Mouse (Mus musculus): ENCODE measurements around the gene B3galt1. TPM values are rescaled to one million over a fixed set of nuclear protein-coding genes. Genes with fewer than 3 reads are reported as not detected.
A peak's percentile ranks its signal among the peaks of the same experiment; 100 is the strongest.

Gene B3galt1
- total RNA-seq, 2 experiments from 2014 or later: 82.0 to 94.2 TPM

- no peak for DNase-seq (ENCODE audit: extremely low spot score in 1 of 2, low spot score in 2 of 2)
- no peak for TF ChIP-seq CTCF (IDR thresholded peaks at IDR 0.05)
- intact Hi-C loops (cut with DNase I): no loop called here
- Histone ChIP-seq H3K27ac (no peak overlapping the region), H3K4me3 (no peak overlapping the region)
These were observed 17.4 kb downstream of the B3galt1 start for GRCm38 (mm10) chr2:67583091-67583490.

GRCm38 (mm10) chr2:67590408-67590807, 24.7 kb downstream of the B3galt1 start:
- no peak overlapping the region for H3K4me3 ChIP-seq
- no peak for DNase-seq (ENCODE audit: extremely low spot score in 1 of 2, low spot score in 2 of 2)
- intact Hi-C loops (cut with DNase I): no loop called here
- no peak overlapping the region for H3K27ac ChIP-seq
- TF ChIP-seq CTCF (IDR thresholded peaks at IDR 0.05): no peak

- Histone ChIP-seq H3K27ac (no peak overlapping the region; the same call in 1 of the 2 replicates), H3K4me3 (no peak overlapping the region)
- intact Hi-C loops (cut with DNase I): no loop called here
- no peak for DNase-seq (ENCODE audit: extremely low spot score in 1 of 2, low spot score in 2 of 2)
- no peak for TF ChIP-seq CTCF (IDR thresholded peaks at IDR 0.05)
These were observed 26.4 kb downstream of the B3galt1 start for GRCm38 (mm10) chr2:67591831-67592629.

GRCm38 (mm10) chr2:67622902-67623301, 57.2 kb downstream of the B3galt1 start:
- no peak for DNase-seq (ENCODE audit: extremely low spot score in 1 of 2, low spot score in 2 of 2)
- no peak for TF ChIP-seq CTCF (IDR thresholded peaks at IDR 0.05)
- intact Hi-C loops (cut with DNase I): no loop called here
- Histone ChIP-seq H3K27ac (no peak overlapping the region), H3K4me3 (no peak overlapping the region)

GRCm38 (mm10) chr2:67627667-67628066, 62.0 kb downstream of the B3galt1 start:
- no peak overlapping the region for H3K27ac ChIP-seq
- H3K4me3 ChIP-seq: no peak overlapping the region
- intact Hi-C loops (cut with DNase I): no loop called here
- DNase-seq (ENCODE audit: extremely low spot score in 1 of 2, low spot score in 2 of 2): no peak
- TF ChIP-seq CTCF (IDR thresholded peaks at IDR 0.05): no peak

GRCm38 (mm10) chr2:67628289-67628688, 62.6 kb downstream of the B3galt1 start:
- H3K4me3 ChIP-seq: no peak overlapping the region
- intact Hi-C loops (cut with DNase I): no loop called here

GRCm38 (mm10) chr2:67654847-67655246, 89.2 kb downstream of the B3galt1 start:
- TF ChIP-seq CTCF (IDR thresholded peaks at IDR 0.05): no peak
- H3K27ac ChIP-seq: 0 out of 2 replicates have a peak overlapping the region, but pooled peaks have one; percentile 19
- intact Hi-C loops (cut with DNase I): loop anchor here (5.0 kb wide), 1 partner anchor 88 kb away; the partner anchor contains the start of gene B3galt1
- H3K4me3 ChIP-seq: no peak overlapping the region
- no peak for DNase-seq (ENCODE audit: extremely low spot score in 1 of 2, low spot score in 2 of 2)

More at GRCm38 (mm10) chr2:67628289-67628688, 62.6 kb downstream of the B3galt1 start:
- no peak overlapping the region for H3K27ac ChIP-seq
- no peak for DNase-seq (ENCODE audit: extremely low spot score in 1 of 2, low spot score in 2 of 2)
- no peak for TF ChIP-seq CTCF (IDR thresholded peaks at IDR 0.05)

GRCm38 (mm10) chr2:67657372-67657771, 91.7 kb downstream of the B3galt1 start:
- DNase-seq (ENCODE audit: extremely low spot score in 1 of 2, low spot score in 2 of 2): no peak
- intact Hi-C loops (cut with DNase I): loop anchor here (5.0 kb wide), 1 partner anchor 90 kb away; the partner anchor contains the start of gene B3galt1
- Histone ChIP-seq H3K27ac (peak overlapping the region; percentile 76), H3K4me3 (no peak overlapping the region)
- TF ChIP-seq CTCF (IDR thresholded peaks at IDR 0.05): no peak

- H3K27ac ChIP-seq: peak overlapping the region; percentile 76; the same call in 1 of the 2 replicates
- DNase-seq (ENCODE audit: extremely low spot score in 1 of 2, low spot score in 2 of 2): no peak
- H3K4me3 ChIP-seq: no peak overlapping the region
- intact Hi-C loops (cut with DNase I): loop anchor here (5.0 kb wide), 1 partner anchor 91 kb away; the partner anchor contains the start of gene B3galt1
- TF ChIP-seq CTCF (IDR thresholded peaks at IDR 0.05): no peak
These were observed 92.4 kb downstream of the B3galt1 start for GRCm38 (mm10) chr2:67658091-67658490.

- no peak for DNase-seq (ENCODE audit: extremely low spot score in 1 of 2, low spot score in 2 of 2)
- TF ChIP-seq CTCF (IDR thresholded peaks at IDR 0.05): no peak
- intact Hi-C loops (cut with DNase I): no loop called here
These were observed 106.0 kb downstream of the B3galt1 start for GRCm38 (mm10) chr2:67671721-67672120.

GRCm38 (mm10) chr2:67677697-67678096, 112.0 kb downstream of the B3galt1 start:
- TF ChIP-seq CTCF (IDR thresholded peaks at IDR 0.05): no peak
- DNase-seq (ENCODE audit: extremely low spot score in 1 of 2, low spot score in 2 of 2): no peak
- intact Hi-C loops (cut with DNase I): no loop called here
- H3K4me3 ChIP-seq: no peak overlapping the region
- no peak overlapping the region for H3K27ac ChIP-seq

More at GRCm38 (mm10) chr2:67671721-67672120, 106.0 kb downstream of the B3galt1 start:
- no peak overlapping the region for H3K27ac ChIP-seq
- no peak overlapping the region for H3K4me3 ChIP-seq

GRCm38 (mm10) chr2:67724249-67724648, 158.6 kb downstream of the B3galt1 start:
- Histone ChIP-seq H3K27ac (no peak overlapping the region), H3K4me3 (no peak overlapping the region)
- no peak for DNase-seq (ENCODE audit: extremely low spot score in 1 of 2, low spot score in 2 of 2)
- TF ChIP-seq CTCF (IDR thresholded peaks at IDR 0.05): no peak
- intact Hi-C loops (cut with DNase I): no loop called here
